29 mouse cellular contexts compared by ENCODE assay signal in genomic region chr4:139086984-139087383, GRCm38 (mm10). TPM values are rescaled to one million over a fixed set of nuclear protein-coding genes. Genes with fewer than 3 reads are reported as not detected.
DNase-seq lines count a peak whose midpoint lies in the region; ATAC-seq lines count a peak whose summit lies in the region.
"Had no signal": no experiment of that assay in that cellular context is flagged by ENCODE, and none has a peak within 500 bp of the region (broad histone marks: within the 10 kb centered on the region; RNA-seq: fewer than 3 reads in every experiment).

No protein-coding gene starts in this region.

- peaks cover 53% of the 10 kb centered on the region for H3K27me3 ChIP-seq in limb, embryonic 12.5 days
- H3K27me3 ChIP-seq in limb, embryonic 10.5 days (ENCODE audit: low read depth, poor library complexity, severe bottlenecking), result peaks cover 69% of the 10 kb centered on the region
- no peaks in the 10 kb centered on the region for H3K27me3 ChIP-seq in splenic B cell, adult 2 months (ENCODE audit: control insufficient read depth, insufficient read depth, low read length, poor library complexity, severe bottlenecking)
- peaks cover 4% of the 10 kb centered on the region; the same call in 1 of the 2 replicates for H3K27me3 ChIP-seq in kidney, embryonic 16.5 days (ENCODE audit: insufficient read depth, low read length)

- no peak for ATAC-seq in limb, embryonic 12.5 days (ENCODE audit: insufficient number of reproducible peaks, insufficient read depth, low FRiP score, low TSS enrichment, low read depth)
- peak; percentile 88 for ATAC-seq in inflammation-experienced regulatory T-cells, adult 6 months
- no peak for ATAC-seq in kidney, embryonic 16.5 days (ENCODE audit: low FRiP score, low TSS enrichment)
- ATAC-seq: forebrain, embryonic 16.5 days; intestine, embryonic 16.5 days had no signal

- H3K4me2 ChIP-seq in limb, embryonic 12.5 days, result no peak overlapping the region
- H3K4me2 ChIP-seq in kidney, embryonic 16.5 days (replicated peaks; ENCODE audit: low read depth, low read length), result no peak overlapping the region
- H3K4me2 ChIP-seq: heart, embryonic 15.5 days; hindbrain, embryonic 15.5 days; liver, embryonic 13.5 days; midbrain, embryonic 12.5 days had no signal

- 0 out of 2 replicates have a peak overlapping the region, but pooled peaks have one; percentile 8 for H3K9ac ChIP-seq in limb, embryonic 12.5 days (replicated peaks)
- no peak overlapping the region for H3K9ac ChIP-seq in kidney, embryonic 16.5 days (replicated peaks; ENCODE audit: low read length)
- H3K9ac ChIP-seq: heart, embryonic 15.5 days; hindbrain, embryonic 15.5 days; liver, embryonic 13.5 days; midbrain, embryonic 12.5 days had no signal

- peak overlapping the region; percentile 29; the same call in 1 of the 2 replicates for H3K27ac ChIP-seq in limb, embryonic 12.5 days
- H3K27ac ChIP-seq in limb, embryonic 10.5 days, result no peak overlapping the region
- H3K27ac ChIP-seq in kidney, embryonic 16.5 days (ENCODE audit: low read length), result no peak overlapping the region
- H3K27ac ChIP-seq: forebrain, embryonic 10.5 days; heart, adult 2 months; heart, embryonic 15.5 days; hindbrain, embryonic 15.5 days; left cerebral cortex, adult 2 months; liver, embryonic 13.5 days; midbrain, embryonic 12.5 days had no signal

- no peak for DNase-seq in limb, embryonic 10.5 days (ENCODE audit: low spot score)
- DNase-seq in CD4-positive, CD25-positive, alpha-beta regulatory T cell, adult 2 months (ENCODE audit: low read depth, low spot score), result peak; percentile 70
- DNase-seq in splenic B cell, adult 2 months (ENCODE audit: low read depth, low spot score), result peak; percentile 66
- no peak for DNase-seq in liver
- DNase-seq: adrenal gland, postnatal 14 days; cerebellum, adult 8-10 months; cerebellum, postnatal 36 days; gastrocnemius, postnatal 36 days; heart, adult 2 months; heart, postnatal 36 days; layer of hippocampus, adult 9-11 months; liver, embryonic 13.5 days; lung, adult 2 months; lung, postnatal 14 days; right cerebral cortex, postnatal 25 days; thymus, adult 18-20 months; thymus, postnatal 4 days had no signal

- peaks cover 47% of the 10 kb centered on the region for H3K4me1 ChIP-seq in limb, embryonic 12.5 days (replicated peaks)
- H3K4me1 ChIP-seq in limb, embryonic 10.5 days, result peaks cover 33% of the 10 kb centered on the region
- H3K4me1 ChIP-seq in kidney, embryonic 16.5 days (ENCODE audit: insufficient read depth, low read length), result peaks cover 32% of the 10 kb centered on the region

- WGBS in limb, embryonic 12.5 days, result 73% methylated on average over 4 of the region's 4 CpGs
- 60% methylated on average over 4 of the region's 4 CpGs for WGBS in limb, embryonic 10.5 days
- 69% methylated on average over 4 of the region's 4 CpGs for WGBS in kidney, embryonic 16.5 days

- peaks cover 21% of the 10 kb centered on the region for H3K36me3 ChIP-seq in limb, embryonic 12.5 days
- no peaks in the 10 kb centered on the region for H3K36me3 ChIP-seq in limb, embryonic 10.5 days
- H3K36me3 ChIP-seq in splenic B cell, adult 2 months (ENCODE audit: control insufficient read depth, insufficient read depth, low read length, poor library complexity, severe bottlenecking), result no peaks in the 10 kb centered on the region
- H3K36me3 ChIP-seq in kidney, embryonic 16.5 days (ENCODE audit: insufficient read depth, low read length), result no peaks in the 10 kb centered on the region
- H3K36me3 ChIP-seq: forebrain, embryonic 10.5 days; heart, embryonic 15.5 days; hindbrain, embryonic 15.5 days; liver, embryonic 13.5 days; midbrain, embryonic 12.5 days had no signal

- no peak overlapping the region for H3K4me3 ChIP-seq in limb, embryonic 12.5 days (replicated peaks)
- no peak overlapping the region for H3K4me3 ChIP-seq in limb, embryonic 10.5 days
- H3K4me3 ChIP-seq in kidney, embryonic 16.5 days (ENCODE audit: low read length), result no peak overlapping the region
- H3K4me3 ChIP-seq: forebrain, embryonic 10.5 days; heart, adult 2 months; heart, embryonic 15.5 days; hindbrain, embryonic 15.5 days; left cerebral cortex, adult 2 months; liver, embryonic 13.5 days; midbrain, embryonic 12.5 days had no signal

- H3K9me3 ChIP-seq in limb, embryonic 12.5 days, result no peaks in the 10 kb centered on the region
- no peaks in the 10 kb centered on the region for H3K9me3 ChIP-seq in limb, embryonic 10.5 days (replicated peaks)
- no peaks in the 10 kb centered on the region for H3K9me3 ChIP-seq in kidney, embryonic 16.5 days (ENCODE audit: low read length)
- H3K9me3 ChIP-seq: forebrain, embryonic 10.5 days; heart, embryonic 15.5 days; hindbrain, embryonic 15.5 days; liver, embryonic 13.5 days; midbrain, embryonic 12.5 days had no signal

RNA-seq across cellular contexts. Expression of gene Nbl1, which starts 5.8 kb away (rescaled TPM):
- 141 and 152 TPM in 2 replicates for polyA plus RNA-seq in limb, embryonic 12.5 days (2016; fragmentation: Nextera tagmentation; extraction: Ambion mirVana)
- polyA plus RNA-seq in limb, embryonic 10.5 days (2016; fragmentation: Nextera tagmentation; extraction: Ambion mirVana), result 12.5 and 28.7 TPM in 2 replicates
- polyA plus RNA-seq in inflammation-experienced regulatory T-cells, adult 6 months (2017; shearing (Covaris generic)), result under 1 TPM in 2 of 3 experiments, not detected in 1; 0.60 to 0.82 TPM
- polyA plus RNA-seq in kidney, embryonic 16.5 days (2015; fragmentation: Nextera tagmentation; extraction: Ambion mirVana), result 27.6 and 31.1 TPM in 2 replicates

RNA-seq across cellular contexts. Expression of gene Htr6, which starts 11.6 kb away (rescaled TPM):
- polyA plus RNA-seq in limb, embryonic 12.5 days (2016; fragmentation: Nextera tagmentation; extraction: Ambion mirVana), result 0.50 and 0.60 TPM in 2 replicates
- not detected in 2 replicates for polyA plus RNA-seq in limb, embryonic 10.5 days (2016; fragmentation: Nextera tagmentation; extraction: Ambion mirVana)
- not detected for polyA plus RNA-seq in inflammation-experienced regulatory T-cells, adult 6 months (2017; shearing (Covaris generic))
- polyA plus RNA-seq in kidney, embryonic 16.5 days (2015; fragmentation: Nextera tagmentation; extraction: Ambion mirVana), result 0.12 and 0.15 TPM in 2 replicates
- polyA plus RNA-seq: heart, adult 2 months; heart, embryonic 15.5 days; intestine, embryonic 16.5 days; liver, embryonic 13.5 days; midbrain, embryonic 12.5 days; spleen, adult 2 months; stomach, embryonic 14.5 days had no signal

RNA-seq across cellular contexts. Expression of gene Minos1, which starts 43.9 kb away (rescaled TPM):
- polyA plus RNA-seq in limb, embryonic 12.5 days (2016; fragmentation: Nextera tagmentation; extraction: Ambion mirVana), result 476 and 492 TPM in 2 replicates
- 393 and 402 TPM in 2 replicates for polyA plus RNA-seq in limb, embryonic 10.5 days (2016; fragmentation: Nextera tagmentation; extraction: Ambion mirVana)
- 100 to 1,000 TPM; 341 to 392 (median 352) TPM for polyA plus RNA-seq in inflammation-experienced regulatory T-cells, adult 6 months (2017; shearing (Covaris generic))
- polyA plus RNA-seq in kidney, embryonic 16.5 days (2015; fragmentation: Nextera tagmentation; extraction: Ambion mirVana), result 470 and 478 TPM in 2 replicates

Comparison
In these comparisons a context has a peak if more than half of its experiments do, and no peak if none do; other contexts are left out.
1. DNase-seq: peak in CD4-positive, CD25-positive, alpha-beta regulatory T cell, adult 2 months (single experiment) and splenic B cell, adult 2 months (single experiment); none in limb, embryonic 10.5 days (single experiment) and liver (single experiment).